Mouse (Mus musculus): Measurements from ENCODE around the gene Keap1.
"Not testable (repeated sequence)": the region's sequence is repeated elsewhere in the genome, so short reads cannot be mapped to it uniquely, and the experiment has no call there.

Keap1 gene

GRCm38 (mm10) chr9:21197981-21198380 lies 41.2 kb downstream of the Keap1 start:
- DNase-seq (ENCODE audit: low read depth, low spot score), result no peak

- DNase-seq (ENCODE audit: low read depth, low spot score), result peak; percentile 38
These were observed 42.4 kb downstream of the Keap1 start for GRCm38 (mm10) chr9:21196521-21197433.

- not testable (repeated sequence) for DNase-seq (ENCODE audit: low read depth, low spot score)
These were observed 43.2 kb downstream of the Keap1 start for GRCm38 (mm10) chr9:21195736-21196505.

GRCm38 (mm10) chr9:21194787-21195493 lies 44.2 kb downstream of the Keap1 start:
- DNase-seq (ENCODE audit: low read depth, low spot score), result no peak

- DNase-seq (ENCODE audit: low read depth, low spot score), result no peak
These were observed 45.4 kb downstream of the Keap1 start for GRCm38 (mm10) chr9:21193786-21194185.

- DNase-seq (ENCODE audit: low read depth, low spot score), result no peak
These were observed 48.5 kb downstream of the Keap1 start for GRCm38 (mm10) chr9:21190670-21191069.

GRCm38 (mm10) chr9:21189905-21190304 lies 49.3 kb downstream of the Keap1 start:
- DNase-seq (ENCODE audit: low read depth, low spot score), result no peak

- no peak for DNase-seq (ENCODE audit: low read depth, low spot score)
These were observed 53.7 kb downstream of the Keap1 start for GRCm38 (mm10) chr9:21185436-21185835.

- DNase-seq (ENCODE audit: low read depth, low spot score), result no peak
These were observed 54.4 kb downstream of the Keap1 start for GRCm38 (mm10) chr9:21184733-21185132.

- no peak for DNase-seq (ENCODE audit: low read depth, low spot score)
These were observed 55.2 kb downstream of the Keap1 start for GRCm38 (mm10) chr9:21183905-21184413.

GRCm38 (mm10) chr9:21183421-21183820 lies 55.7 kb downstream of the Keap1 start:
- DNase-seq (ENCODE audit: low read depth, low spot score), result no peak

- no peak for DNase-seq (ENCODE audit: low read depth, low spot score)
These were observed 57.5 kb downstream of the Keap1 start for GRCm38 (mm10) chr9:21181421-21182220.

- DNase-seq (ENCODE audit: low read depth, low spot score), result no peak
These were observed 58.3 kb downstream of the Keap1 start for GRCm38 (mm10) chr9:21180841-21181240.

GRCm38 (mm10) chr9:21180402-21180801 lies 58.8 kb downstream of the Keap1 start:
- no peak for DNase-seq (ENCODE audit: low read depth, low spot score)

Data from retina, adult 2 months (tissue).